Comparison of ENCODE assay signal across 12 mouse cellular contexts in the genomic region with DNA sequence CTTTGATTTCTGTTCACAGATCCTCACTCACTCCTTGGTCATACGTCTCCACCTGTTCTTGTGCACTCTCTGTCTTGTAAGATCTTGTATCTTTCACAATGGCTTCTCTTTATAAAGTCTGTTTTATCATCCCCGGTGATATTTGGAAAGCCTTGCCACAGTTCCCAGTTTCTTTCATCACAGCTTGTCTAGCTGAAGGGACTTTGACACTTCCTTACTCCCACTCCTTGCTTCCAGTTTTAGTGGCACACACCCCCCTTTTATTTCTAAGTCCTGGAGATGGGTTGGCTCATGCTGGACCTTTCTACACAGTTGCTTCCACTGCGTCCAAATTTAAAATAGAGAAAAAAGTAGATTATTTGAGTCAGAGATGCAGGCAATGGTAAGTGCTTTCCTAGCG. TPM values are rescaled to one million over a fixed set of nuclear protein-coding genes. Genes with fewer than 3 reads are reported as not detected.
DNase-seq lines count a peak whose midpoint lies in the region; ATAC-seq lines count a peak whose summit lies in the region.
"Had no signal": no experiment of that assay in that cellular context is flagged by ENCODE, and none has a peak within 500 bp of the region (broad histone marks: within the 10 kb centered on the region; RNA-seq: fewer than 3 reads in every experiment).

No protein-coding gene starts in this region.

- peak; percentile 81 for ATAC-seq in frontal cortex, adult (ENCODE audit: low TSS enrichment)
- ATAC-seq in megakaryocyte, adult 5-6 weeks (ENCODE audit: poor library complexity, severe bottlenecking), result peak; percentile 62
- no peak for ATAC-seq in megakaryocyte-erythroid progenitor cell, adult 5-6 weeks (replicated peaks; ENCODE audit: low FRiP score, low TSS enrichment, poor library complexity, severe bottlenecking)

- DNase-seq in frontal cortex, postnatal 25 days (ENCODE audit: low spot score in 2 of 2), result no peak
- DNase-seq in induced T-regulatory cell, adult 2 months (ENCODE audit: low read depth), result peak; percentile 21
- DNase-seq in natural killer cell, adult 2 months (ENCODE audit: low spot score in 2 of 2), result no peak
- DNase-seq in layer of hippocampus, adult 18-20 months (ENCODE audit: low spot score in 2 of 2), result no peak
- DNase-seq: cerebellum, adult 11 months; gastrocnemius, adult 2 months; gastrocnemius, postnatal 25 days; heart, postnatal 36 days had no signal

RNA-seq across cellular contexts. Expression of a gene that starts 20.9 kb away (rescaled TPM):
- total RNA-seq in megakaryocyte, adult 5-6 weeks (2015), result 21.3 and 25.9 TPM in 2 replicates
- total RNA-seq in megakaryocyte, adult 5-6 weeks (2017), result 20.6 and 22.7 TPM in 2 replicates
- not detected for total RNA-seq in layer of hippocampus, adult 18-20 months (2021)
- total RNA-seq in megakaryocyte-erythroid progenitor cell, adult 5-6 weeks (2014; fragmentation: Nextera tagmentation), result 7.0 and 12.2 TPM in 2 replicates
- total RNA-seq in megakaryocyte-erythroid progenitor cell, adult 5-6 weeks (2017), result 57.7 and 71.1 TPM in 2 replicates
- total RNA-seq: gastrocnemius, adult 2 months; MEL had no signal

Comparison
In these comparisons a context has a peak if more than half of its experiments do, and no peak if none do; other contexts are left out.
1. RNA of a gene that starts 20.9 kb away (total RNA-seq): 7.0 to 71.1 TPM in megakaryocyte-erythroid progenitor cell, adult 5-6 weeks and 20.6 to 25.9 TPM in megakaryocyte, adult 5-6 weeks; not detected in layer of hippocampus, adult 18-20 months; every median in the first group is over 4 times any median in the second.